ENCODE assay signal across 20 mouse cellular contexts in the genomic region with DNA sequence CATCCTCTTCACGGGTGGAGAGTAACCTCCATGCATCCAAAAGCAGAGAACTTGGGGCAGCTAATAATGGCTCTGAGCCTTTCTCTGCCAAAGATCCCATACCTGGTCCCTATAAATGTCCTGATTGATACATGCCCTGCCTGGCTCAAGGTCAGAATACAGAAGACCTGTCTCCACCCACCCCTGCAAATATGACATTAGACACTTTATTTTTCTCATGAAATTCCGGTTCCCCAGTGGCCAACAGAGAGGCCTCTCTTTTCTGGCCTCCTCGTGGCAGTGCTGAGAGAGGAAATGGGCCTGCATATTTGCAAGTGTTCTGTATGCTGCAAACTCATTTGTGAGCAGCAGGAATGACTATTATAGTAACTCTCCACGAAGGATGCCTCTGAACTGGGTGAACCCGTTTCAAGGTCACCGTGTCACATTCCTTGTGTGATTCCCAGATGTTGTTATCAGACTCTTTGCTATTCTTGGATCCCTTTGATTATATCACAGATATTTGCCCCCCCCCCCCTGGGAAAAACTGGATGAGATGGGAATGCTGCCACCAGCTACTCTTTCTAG.
A peak's percentile ranks its signal among the peaks of the same experiment; 100 is the strongest.
DNase-seq lines count a peak whose midpoint lies in the region; ATAC-seq and TF ChIP-seq lines count a peak whose summit lies in the region.
"Had no signal": no experiment of that assay in that cellular context is flagged by ENCODE, and none has a peak within 500 bp of the region (broad histone marks: within the 10 kb centered on the region; RNA-seq: fewer than 3 reads in every experiment).

No protein-coding gene starts in this region.

- no peak overlapping the region for H3K4me3 ChIP-seq in kidney, adult 2 months (ENCODE audit: insufficient read depth, low read depth, low read length)
- no peak overlapping the region for H3K4me3 ChIP-seq in kidney, embryonic 14.5 days (ENCODE audit: low read length)
- H3K4me3 ChIP-seq in kidney, embryonic 16.5 days (ENCODE audit: low read length), result no peak overlapping the region
- no peak overlapping the region for H3K4me3 ChIP-seq in limb, embryonic 10.5 days
- H3K4me3 ChIP-seq: embryonic facial prominence, embryonic 12.5 days; limb, embryonic 13.5 days; liver, embryonic 13.5 days; midbrain, embryonic 13.5 days; neural tube, embryonic 13.5 days had no signal

- TF ChIP-seq CTCF in kidney, adult 2 months (conservative IDR thresholded peaks at IDR 0.05; ENCODE audit: insufficient read depth, insufficient read length, low read depth, low read length), result no peak

- DNase-seq in kidney, adult 2 months, result peak; percentile 57
- DNase-seq in limb, embryonic 10.5 days (ENCODE audit: low spot score), result peak; percentile 18
- DNase-seq in lung, postnatal 36 days, result peak; percentile 42
- DNase-seq in left cerebral cortex, adult 8-10 months (ENCODE audit: low spot score in 2 of 2), result no peak
- DNase-seq in B cell, adult 2 months, result no peak
- DNase-seq: adrenal gland, postnatal 10 days; cerebellum, adult 9-11 months; heart, postnatal 14 days; liver, embryonic 13.5 days; spleen, adult 18-20 months; thymus, postnatal 25 days had no signal

- H3K4me1 ChIP-seq in kidney, adult 2 months (ENCODE audit: control insufficient read depth, insufficient read depth, low read length), result peaks cover 2% of the 10 kb centered on the region; the same call in 1 of the 2 replicates
- peaks cover 3% of the 10 kb centered on the region; the same call in 1 of the 2 replicates for H3K4me1 ChIP-seq in kidney, embryonic 14.5 days (ENCODE audit: control insufficient read depth, insufficient read depth, low read length)
- H3K4me1 ChIP-seq in kidney, embryonic 16.5 days (ENCODE audit: insufficient read depth, low read length), result peaks cover 18% of the 10 kb centered on the region
- H3K4me1 ChIP-seq in limb, embryonic 10.5 days, result peaks cover 7% of the 10 kb centered on the region; the same call in 1 of the 2 replicates
- H3K4me1 ChIP-seq: embryonic facial prominence, embryonic 12.5 days; liver, embryonic 13.5 days had no signal

- ATAC-seq in kidney, embryonic 14.5 days (ENCODE audit: low FRiP score, low TSS enrichment), result no peak
- ATAC-seq in kidney, embryonic 16.5 days (ENCODE audit: low FRiP score, low TSS enrichment), result no peak; the same call in 1 of the 2 replicates
- ATAC-seq: hindbrain, postnatal 0 days; intestine, postnatal 0 days had no signal

- H3K9me3 ChIP-seq in kidney, embryonic 14.5 days (ENCODE audit: control insufficient read depth, low read length), result no peaks in the 10 kb centered on the region
- no peaks in the 10 kb centered on the region for H3K9me3 ChIP-seq in kidney, embryonic 16.5 days (ENCODE audit: low read length)
- no peaks in the 10 kb centered on the region for H3K9me3 ChIP-seq in limb, embryonic 10.5 days (replicated peaks)
- H3K9me3 ChIP-seq: embryonic facial prominence, embryonic 12.5 days; limb, embryonic 13.5 days; liver, embryonic 13.5 days; midbrain, embryonic 13.5 days; neural tube, embryonic 13.5 days had no signal

- H3K9ac ChIP-seq in kidney, embryonic 14.5 days (ENCODE audit: low read depth, low read length), result no peak overlapping the region
- no peak overlapping the region for H3K9ac ChIP-seq in kidney, embryonic 16.5 days (replicated peaks; ENCODE audit: low read length)
- H3K9ac ChIP-seq: embryonic facial prominence, embryonic 12.5 days; limb, embryonic 13.5 days; liver, embryonic 13.5 days; midbrain, embryonic 13.5 days; neural tube, embryonic 13.5 days had no signal

- H3K27me3 ChIP-seq in kidney, adult 2 months (replicated peaks; ENCODE audit: control insufficient read depth, insufficient read depth, low read length), result no peaks in the 10 kb centered on the region
- no peaks in the 10 kb centered on the region for H3K27me3 ChIP-seq in kidney, embryonic 14.5 days (ENCODE audit: control insufficient read depth, insufficient read depth, low read length)
- no peaks in the 10 kb centered on the region for H3K27me3 ChIP-seq in kidney, embryonic 16.5 days (ENCODE audit: insufficient read depth, low read length)
- no peaks in the 10 kb centered on the region for H3K27me3 ChIP-seq in limb, embryonic 10.5 days (ENCODE audit: low read depth, poor library complexity, severe bottlenecking)
- H3K27me3 ChIP-seq: embryonic facial prominence, embryonic 12.5 days; limb, embryonic 13.5 days; liver, embryonic 13.5 days; midbrain, embryonic 13.5 days; neural tube, embryonic 13.5 days had no signal

- no peaks in the 10 kb centered on the region for H3K36me3 ChIP-seq in kidney, adult 2 months (ENCODE audit: control insufficient read depth, insufficient read depth, low read length)
- no peaks in the 10 kb centered on the region for H3K36me3 ChIP-seq in kidney, embryonic 14.5 days (ENCODE audit: control insufficient read depth, insufficient read depth, low read length)
- no peaks in the 10 kb centered on the region for H3K36me3 ChIP-seq in kidney, embryonic 16.5 days (ENCODE audit: insufficient read depth, low read length)
- no peaks in the 10 kb centered on the region for H3K36me3 ChIP-seq in limb, embryonic 10.5 days
- H3K36me3 ChIP-seq: embryonic facial prominence, embryonic 12.5 days; limb, embryonic 13.5 days; liver, embryonic 13.5 days; midbrain, embryonic 13.5 days; neural tube, embryonic 13.5 days had no signal

- H3K27ac ChIP-seq in kidney, adult 2 months (ENCODE audit: insufficient read depth, low read depth, low read length), result peak overlapping the region; percentile 50
- no peak overlapping the region for H3K27ac ChIP-seq in kidney, embryonic 14.5 days (ENCODE audit: low read depth, low read length)
- peak overlapping the region; percentile 29 for H3K27ac ChIP-seq in kidney, embryonic 16.5 days (ENCODE audit: low read length)
- H3K27ac ChIP-seq in limb, embryonic 10.5 days, result no peak overlapping the region
- H3K27ac ChIP-seq: embryonic facial prominence, embryonic 12.5 days; hindbrain, postnatal 0 days; limb, embryonic 13.5 days; liver, embryonic 13.5 days; midbrain, embryonic 13.5 days; neural tube, embryonic 13.5 days had no signal

- no peak for TF ChIP-seq POLR2A in kidney, adult 2 months (IDR thresholded peaks at IDR 0.05; ENCODE audit: low read depth, low read length)

- H3K4me2 ChIP-seq in kidney, embryonic 14.5 days (replicated peaks; ENCODE audit: low read depth, low read length), result no peak overlapping the region
- H3K4me2 ChIP-seq in kidney, embryonic 16.5 days (replicated peaks; ENCODE audit: low read depth, low read length), result no peak overlapping the region
- H3K4me2 ChIP-seq: embryonic facial prominence, embryonic 12.5 days; heart, embryonic 11.5 days; limb, embryonic 13.5 days; liver, embryonic 13.5 days; midbrain, embryonic 13.5 days; neural tube, embryonic 13.5 days had no signal

- 47% methylated on average over 6 of the region's 6 CpGs for WGBS in kidney, adult 2 months
- WGBS in kidney, embryonic 14.5 days, result 63% methylated on average over 6 of the region's 6 CpGs
- 46% methylated on average over 6 of the region's 6 CpGs for WGBS in kidney, embryonic 16.5 days
- WGBS in limb, embryonic 10.5 days, result 79% methylated on average over 6 of the region's 6 CpGs

Comparison
In these comparisons a context has a peak if more than half of its experiments do, and no peak if none do; other contexts are left out.
1. H3K27ac ChIP-seq: peak in kidney, adult 2 months (single experiment) and kidney, embryonic 16.5 days (single experiment); none in kidney, embryonic 14.5 days (single experiment) and limb, embryonic 10.5 days (single experiment).
2. DNase-seq: peak in kidney, adult 2 months (single experiment), limb, embryonic 10.5 days (single experiment) and lung, postnatal 36 days (single experiment); none in left cerebral cortex, adult 8-10 months (0 of 2) and B cell, adult 2 months (0 of 2).